Mouse (Mus musculus): ENCODE results near the gene Pde1c.

- TF ChIP-seq MAFK (IDR thresholded peaks at IDR 0.05; ENCODE audit: insufficient read depth, low read depth, low read length) (no peak), CHD2 (IDR thresholded peaks at IDR 0.05; ENCODE audit: low read depth, low read length) (no peak), ZC3H11A (IDR thresholded peaks at IDR 0.05; ENCODE audit: borderline replicate concordance, low read depth, low read length) (no peak)
Measured at GRCm38 (mm10) chr6:56360086-56360485, 208.8 kb downstream of the Pde1c start.

Measured in ES-E14 (cell line).